Mouse (Mus musculus) T-helper 17 cell (primary cell): ENCODE data around the gene Npff.

ENCODE experiments used
- in situ Hi-C, 2 experiments: fragments of 300-600 bp; cut with MboI, MseI; formaldehyde crosslinking; loops; 1 replicate in 1 of 2; 2 replicates in 1 of 2; pipeline ENCODE4 v1.15.1; 2025; ENCODE audit warnings: high pct_unique_total_duplicates in 2 of 2

Gene Npff

GRCm38 (mm10) chr15:102505770-102506463 is 18.8 kb downstream of the Npff start:
- in situ Hi-C loops: loop anchor here (10.0 to 25.0 kb wide), 2 partner anchors 421 to 731 kb away; partner anchors contain the start of genes Cbx5 (in 1 of the 2) and Hnrnpa1 (in 1 of the 2)

GRCm38 (mm10) chr15:102505073-102505769 is 19.5 kb downstream of the Npff start:
- in situ Hi-C loops: loop anchor here (10.0 to 25.0 kb wide), 2 partner anchors 420 to 732 kb away; partner anchors contain the start of genes Cbx5 (in 1 of the 2) and Hnrnpa1 (in 1 of the 2)

DNA sequence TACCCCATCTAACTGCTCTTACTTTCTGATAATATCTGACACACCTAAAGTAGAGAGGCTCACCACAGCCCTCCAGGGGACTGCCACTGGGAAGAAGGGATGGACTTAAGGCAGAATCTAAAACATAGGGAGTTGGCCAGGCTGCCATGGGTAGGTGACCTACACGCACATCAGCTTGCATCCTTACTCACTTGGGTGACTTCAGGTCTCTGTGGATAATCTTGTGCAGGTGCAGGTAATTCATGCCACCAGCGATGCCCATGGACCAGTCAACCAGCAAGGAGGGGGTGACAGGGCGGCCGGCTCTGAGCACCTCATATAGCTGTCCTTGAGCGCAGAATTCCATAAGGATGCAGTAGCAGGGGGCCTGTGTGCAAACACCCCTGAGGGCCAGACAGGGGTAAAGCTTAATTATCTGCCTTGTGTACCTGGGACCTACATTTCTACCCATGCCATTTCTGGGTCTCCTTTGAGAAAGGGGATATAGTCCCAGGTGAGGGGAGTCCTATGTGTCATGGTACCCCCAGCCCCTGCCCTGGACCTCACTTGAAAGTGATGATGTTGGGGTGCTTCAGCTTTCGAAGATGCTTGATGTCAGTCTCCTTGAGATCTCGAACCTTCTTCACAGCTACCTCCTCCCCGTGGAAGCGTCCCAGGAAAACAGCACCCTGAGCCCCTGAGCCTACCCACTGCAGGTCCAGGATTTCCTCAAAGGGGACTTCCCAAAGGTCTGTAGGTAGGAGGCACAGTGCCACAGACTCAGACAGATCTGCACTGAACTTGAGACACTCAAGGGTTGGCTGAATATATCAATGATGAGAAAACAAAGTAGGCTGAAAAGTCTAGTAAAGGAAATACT is 20.6 kb downstream of the Npff start:
- in situ Hi-C loops: loop anchor here (10.0 to 25.0 kb wide), 2 partner anchors 419 to 733 kb away; partner anchors contain the start of genes Cbx5 (in 1 of the 2) and Hnrnpa1 (in 1 of the 2)

DNA sequence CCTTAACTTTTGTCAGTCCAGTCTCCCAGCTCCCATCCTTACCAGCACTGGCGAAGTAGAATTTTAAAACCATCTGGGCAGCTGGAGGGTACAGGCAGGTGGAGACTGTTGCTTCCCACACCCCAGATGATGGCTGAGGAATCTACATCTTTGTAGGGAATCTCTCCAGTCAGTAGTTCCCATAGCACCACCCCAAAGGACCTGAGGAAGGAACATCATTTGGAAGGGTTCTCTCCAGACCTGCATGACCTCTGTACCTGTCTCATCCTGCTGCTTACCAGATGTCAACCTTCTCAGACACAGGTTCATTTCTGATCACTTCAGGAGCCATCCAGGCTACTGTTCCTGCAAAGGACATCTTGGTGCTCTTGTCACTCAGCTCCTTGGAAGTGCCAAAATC is 21.3 kb downstream of the Npff start, which contains the start of gene Gm10337:
Gene Gm10337, plus strand, starts transcription at position 276 of the 400 bp plus-strand sequence.
- in situ Hi-C loops: loop anchor here (10.0 to 25.0 kb wide), 2 partner anchors 419 to 734 kb away; partner anchors contain the start of genes Cbx5 (in 1 of the 2) and Hnrnpa1 (in 1 of the 2)

GRCm38 (mm10) chr15:102502254-102502840 is 22.4 kb downstream of the Npff start:
- in situ Hi-C loops: loop anchor here (10.0 to 25.0 kb wide), 2 partner anchors 418 to 735 kb away; partner anchors contain the start of genes Cbx5 (in 1 of the 2) and Hnrnpa1 (in 1 of the 2)

DNA sequence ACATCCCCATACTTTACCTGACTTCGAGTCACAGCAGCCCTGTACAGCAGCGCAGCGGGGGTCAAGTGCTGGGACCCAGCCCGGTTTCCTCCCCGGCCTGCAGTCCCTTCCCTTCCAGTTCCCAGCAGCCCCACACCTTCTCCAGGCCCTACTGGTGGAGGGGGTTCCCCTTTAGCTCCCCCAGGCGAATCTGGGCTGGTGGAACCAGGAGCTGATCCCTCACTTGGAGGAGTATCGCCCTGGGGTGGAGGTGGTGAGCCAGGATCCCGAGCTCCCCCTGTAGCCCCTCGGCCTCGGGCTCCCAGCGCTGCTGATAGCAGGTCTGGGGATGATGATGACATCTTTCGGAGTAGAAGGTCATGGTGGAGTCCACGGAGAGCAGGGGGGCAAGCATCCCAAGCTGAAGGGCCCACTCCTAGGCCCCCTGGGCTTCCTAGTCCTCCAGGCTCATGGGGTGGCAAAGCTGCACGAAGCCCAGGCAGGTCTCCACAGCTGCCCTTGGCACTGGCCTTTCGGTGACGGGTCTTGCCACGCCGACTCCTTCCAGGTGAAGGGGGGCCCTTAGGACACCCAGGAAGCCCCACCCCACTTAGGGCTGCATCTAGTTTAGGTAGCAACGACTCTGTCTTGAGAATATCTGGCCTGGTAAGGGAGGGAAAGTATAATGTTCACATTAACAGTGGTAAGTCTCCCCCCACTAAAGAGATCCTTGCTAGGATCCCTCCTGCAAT is 23.5 kb downstream of the Npff start:
- in situ Hi-C loops: loop anchor here (10.0 to 25.0 kb wide), 2 partner anchors 416 to 736 kb away; partner anchors contain the start of genes Cbx5 (in 1 of the 2) and Hnrnpa1 (in 1 of the 2)

- in situ Hi-C loops: loop anchor here (10.0 to 25.0 kb wide), 2 partner anchors 416 to 737 kb away; partner anchors contain the start of genes Cbx5 (in 1 of the 2) and Hnrnpa1 (in 1 of the 2)
Observed at GRCm38 (mm10) chr15:102500479-102500878, 24.3 kb downstream of the Npff start.

DNA sequence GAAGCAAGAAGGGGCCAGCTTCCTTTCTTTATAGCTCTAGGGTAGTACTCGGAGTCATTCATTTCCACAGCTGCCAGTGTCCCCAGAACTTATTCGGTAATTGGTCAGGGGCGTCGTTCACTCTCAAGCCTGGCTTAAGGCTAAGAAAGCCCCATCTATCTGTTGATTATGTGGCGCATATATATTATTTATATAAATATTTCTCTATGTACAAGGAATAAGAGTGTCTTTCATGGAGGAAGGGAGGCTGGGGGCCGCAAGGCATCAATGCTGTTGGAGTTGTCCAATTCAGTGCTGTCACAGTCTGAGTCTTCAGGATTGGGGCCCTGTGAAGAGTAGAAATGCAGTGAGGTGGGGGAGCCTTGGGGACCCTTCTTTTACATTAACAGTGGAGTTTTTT is 24.9 kb downstream of the Npff start:
- in situ Hi-C loops: loop anchor here (10.0 to 25.0 kb wide), 2 partner anchors 415 to 737 kb away; partner anchors contain the start of genes Cbx5 (in 1 of the 2) and Hnrnpa1 (in 1 of the 2)

- in situ Hi-C loops: no loop called here
Observed at GRCm38 (mm10) chr15:102499370-102499769, 25.4 kb downstream of the Npff start.

DNA sequence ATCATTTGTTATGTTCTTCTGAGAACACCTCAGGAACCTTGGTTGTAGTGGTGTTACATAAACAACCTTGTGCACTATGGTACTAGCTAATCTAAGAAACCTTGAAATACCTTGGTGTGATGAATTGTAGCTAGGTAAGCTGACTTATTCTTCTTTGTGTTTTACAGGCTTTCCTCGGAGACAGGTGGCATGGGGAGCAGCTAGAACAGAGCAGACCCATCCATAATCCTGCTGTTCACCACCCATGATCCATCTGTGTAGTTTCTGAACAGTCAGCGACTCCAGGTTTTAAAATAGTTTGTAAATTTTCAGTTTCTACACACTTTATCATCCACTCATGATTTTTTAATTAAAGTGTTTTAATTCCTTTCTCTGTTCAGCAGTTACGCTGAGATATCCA is 26.4 kb downstream of the Npff start:
- in situ Hi-C loops: no loop called here

DNA sequence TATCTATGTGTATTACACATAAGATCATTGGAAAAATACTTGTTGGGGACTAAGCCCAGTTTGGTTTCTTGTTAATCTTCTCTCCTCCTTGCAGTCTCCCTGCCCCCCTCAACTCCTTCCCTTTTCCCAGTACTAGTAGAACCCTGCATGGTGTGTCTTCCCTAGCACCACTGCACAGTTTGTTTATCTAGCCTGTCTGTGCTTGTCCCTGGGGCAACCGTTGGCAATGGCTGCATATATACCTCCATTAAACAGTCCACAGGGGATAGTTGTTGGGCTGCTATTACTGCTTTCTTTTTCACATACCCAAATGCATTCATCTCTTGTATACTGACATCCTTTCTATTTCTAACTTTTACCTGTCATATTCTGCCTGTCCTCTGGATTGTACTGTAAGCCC is 37.1 kb downstream of the Npff start:
- in situ Hi-C loops: no loop called here

GRCm38 (mm10) chr15:102485853-102486252 is 38.9 kb downstream of the Npff start:
- in situ Hi-C loops: no loop called here

DNA sequence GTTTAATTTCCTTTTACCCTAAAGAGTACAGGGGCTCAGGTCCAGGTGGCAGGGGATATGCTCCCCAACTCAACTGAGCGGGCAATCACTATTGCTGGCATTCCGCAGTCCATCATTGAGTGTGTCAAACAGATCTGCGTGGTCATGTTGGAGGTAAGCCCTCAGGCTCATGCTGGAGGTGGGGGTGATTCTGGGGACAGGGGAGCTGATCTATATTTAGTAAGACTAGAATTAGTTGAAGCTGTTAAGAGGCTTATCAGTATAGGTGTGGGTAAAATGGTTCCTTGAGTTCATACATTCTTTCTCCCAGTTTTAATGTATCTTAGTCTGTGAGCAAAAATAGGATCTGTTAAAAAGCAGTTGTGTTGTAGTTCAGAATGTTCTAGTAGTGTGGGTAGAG is 41.6 kb downstream of the Npff start:
- in situ Hi-C loops: no loop called here

DNA sequence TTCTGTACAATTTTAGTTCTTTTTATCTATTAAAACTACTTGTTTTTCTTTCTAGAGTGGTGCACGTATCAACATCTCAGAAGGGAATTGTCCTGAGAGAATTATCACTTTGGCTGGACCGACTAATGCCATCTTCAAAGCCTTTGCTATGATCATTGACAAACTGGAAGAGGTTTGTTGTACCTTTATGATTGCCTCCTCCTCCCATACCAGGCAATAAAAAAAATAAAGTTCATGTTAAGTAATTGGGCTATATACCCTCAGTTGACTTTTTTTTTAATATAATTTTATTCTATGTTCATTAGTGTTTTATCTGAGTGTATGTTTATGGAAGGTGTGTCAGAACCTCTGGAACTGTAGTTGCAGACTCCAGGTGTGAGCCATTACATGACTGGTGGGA is 50.2 kb downstream of the Npff start:
- in situ Hi-C loops: no loop called here
